Comparison of ENCODE assay signal across 8 mouse cellular contexts in the genomic region with DNA sequence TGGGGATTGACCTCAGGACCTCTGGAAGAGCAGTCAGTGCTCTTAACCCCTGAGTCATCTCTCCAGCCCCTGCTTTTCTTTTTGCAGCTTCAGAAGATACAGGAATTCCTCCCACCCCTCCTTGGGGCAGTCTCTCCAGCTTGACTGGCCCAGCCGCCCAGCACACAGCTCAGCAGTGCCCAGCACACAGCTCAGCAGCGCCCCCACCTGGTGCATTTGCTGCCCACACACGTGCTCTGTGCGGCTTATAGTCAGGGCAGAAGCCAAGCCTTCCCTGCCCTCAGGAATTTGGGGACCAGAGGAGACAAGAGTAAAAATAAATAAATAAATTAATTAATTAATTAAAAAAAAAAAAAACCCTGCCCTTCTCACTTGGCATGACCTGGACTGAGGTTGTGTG. TPM values are rescaled to one million over a fixed set of nuclear protein-coding genes. Genes with fewer than 3 reads are reported as not detected.
DNase-seq lines count a peak whose midpoint lies in the region; ATAC-seq lines count a peak whose summit lies in the region.

No protein-coding gene starts in this region.

- ATAC-seq in megakaryocyte-erythroid progenitor cell, adult 5-6 weeks (replicated peaks; ENCODE audit: low FRiP score, low TSS enrichment, poor library complexity, severe bottlenecking), result peak; percentile 87

- DNase-seq in adipocyte (ENCODE audit: low spot score), result peak; percentile 74
- DNase-seq in cerebellum, postnatal 36 days, result peak; percentile 68 to 80
- DNase-seq in gastrocnemius, postnatal 14 days, result peak; percentile 85
- DNase-seq in induced T-regulatory cell, adult 2 months (ENCODE audit: low read depth), result peak; percentile 79
- DNase-seq in left cerebral cortex, postnatal 14 days (ENCODE audit: low spot score in 2 of 2), result peak; percentile 73 to 82
- DNase-seq in right cerebral cortex, postnatal 4 days, result peak; percentile 81
- DNase-seq in urinary bladder, postnatal 36 days (ENCODE audit: low spot score in 2 of 2), result peak; percentile 52 to 76

- intact Hi-C loops in gastrocnemius, postnatal 14 days (cut with DNase I; ENCODE audit: low total_unique reads), result loop anchor here (10.0 kb wide), 1 partner anchor 197 kb away; the partner anchor contains the start of genes Acaa1b and Gm47289
- intact Hi-C loops in left cerebral cortex, postnatal 14 days (cut with DNase I), result no loop called here

RNA-seq across cellular contexts. Expression of gene Xylb, which starts 5.1 kb away (rescaled TPM):
- under 1 TPM; 0.27 to 0.35 TPM for total RNA-seq in gastrocnemius, postnatal 14 days (2021)
- total RNA-seq in left cerebral cortex, postnatal 14 days (2021), result 1 to 10 TPM; 3.8 to 3.9 TPM
- total RNA-seq in megakaryocyte-erythroid progenitor cell, adult 5-6 weeks (2014; fragmentation: Nextera tagmentation), result 5.4 and 5.7 TPM in 2 replicates
- total RNA-seq in megakaryocyte-erythroid progenitor cell, adult 5-6 weeks (2017), result 4.3 and 4.8 TPM in 2 replicates

RNA-seq across cellular contexts. Expression of gene Myd88, which starts 10.8 kb away (rescaled TPM):
- total RNA-seq in gastrocnemius, postnatal 14 days (2021), result 1 to 10 TPM; 7.0 to 7.5 TPM
- total RNA-seq in left cerebral cortex, postnatal 14 days (2021), result 1 to 10 TPM; 5.5 to 5.8 TPM
- 19.9 and 21.1 TPM in 2 replicates for total RNA-seq in megakaryocyte-erythroid progenitor cell, adult 5-6 weeks (2014; fragmentation: Nextera tagmentation)
- 16.2 and 18.8 TPM in 2 replicates for total RNA-seq in megakaryocyte-erythroid progenitor cell, adult 5-6 weeks (2017)

RNA-seq across cellular contexts. Expression of gene Acaa1a, which starts 12.6 kb away (rescaled TPM):
- total RNA-seq in gastrocnemius, postnatal 14 days (2021), result 10 to 100 TPM; 41.3 to 44.3 TPM
- 10 to 100 TPM; 67.2 to 73.8 TPM for total RNA-seq in left cerebral cortex, postnatal 14 days (2021)
- total RNA-seq in megakaryocyte-erythroid progenitor cell, adult 5-6 weeks (2014; fragmentation: Nextera tagmentation), result 21.2 and 53.2 TPM in 2 replicates
- total RNA-seq in megakaryocyte-erythroid progenitor cell, adult 5-6 weeks (2017), result 8.3 and 30.1 TPM in 2 replicates

RNA-seq across cellular contexts. Expression of gene Slc22a14, which starts 13.3 kb away (rescaled TPM):
- not detected for total RNA-seq in gastrocnemius, postnatal 14 days (2021)
- total RNA-seq in left cerebral cortex, postnatal 14 days (2021), result not detected
- not detected in 2 replicates for total RNA-seq in megakaryocyte-erythroid progenitor cell, adult 5-6 weeks (2014; fragmentation: Nextera tagmentation)
- not detected in 2 replicates for total RNA-seq in megakaryocyte-erythroid progenitor cell, adult 5-6 weeks (2017)

RNA-seq across cellular contexts. Expression of gene Oxsr1, which starts 29.8 kb away (rescaled TPM):
- 10 to 100 TPM; 31.1 to 34.4 TPM for total RNA-seq in gastrocnemius, postnatal 14 days (2021)
- total RNA-seq in left cerebral cortex, postnatal 14 days (2021), result 10 to 100 TPM; 33.2 to 36.4 TPM
- total RNA-seq in megakaryocyte-erythroid progenitor cell, adult 5-6 weeks (2014; fragmentation: Nextera tagmentation), result 32.6 and 33.0 TPM in 2 replicates
- total RNA-seq in megakaryocyte-erythroid progenitor cell, adult 5-6 weeks (2017), result 50.4 and 55.4 TPM in 2 replicates

Comparison
In these comparisons a context has a peak if more than half of its experiments do, and no peak if none do; other contexts are left out.
1. Peak in every context shown above with its lines: DNase-seq and ATAC-seq.